Mouse (Mus musculus): ENCODE measurements around the gene Rassf4.

Gene Rassf4

GRCm38 (mm10) chr6:116639663-116640062, 34.1 kb downstream of the Rassf4 start:
- H3K4me1 ChIP-seq (replicated peaks; ENCODE audit: low read depth, low read length) = peaks cover 21% of the 10 kb centered on the region
- TF ChIP-seq NANOG (IDR thresholded peaks at IDR 0.05; ENCODE audit: borderline replicate concordance, low read length) = peak; percentile 57; the same call in 1 of the 2 replicates
- TF ChIP-seq CTCF (conservative IDR thresholded peaks at IDR 0.05; ENCODE audit: low read length) = no peak
- no peak for TF ChIP-seq POU5F1 (IDR thresholded peaks at IDR 0.05; ENCODE audit: borderline replicate concordance, low read length)
- H3K27me3 ChIP-seq (ENCODE audit: insufficient read depth, low read length) = peaks cover 4% of the 10 kb centered on the region; the same call in 1 of the 2 replicates
- no peaks in the 10 kb centered on the region for H3K9me3 ChIP-seq (ENCODE audit: low read length)
- H3K4me3 ChIP-seq (replicated peaks; ENCODE audit: low read length) = no peak overlapping the region
- H3K36me3 ChIP-seq (ENCODE audit: insufficient read depth, low read length) = no peaks in the 10 kb centered on the region

DNA sequence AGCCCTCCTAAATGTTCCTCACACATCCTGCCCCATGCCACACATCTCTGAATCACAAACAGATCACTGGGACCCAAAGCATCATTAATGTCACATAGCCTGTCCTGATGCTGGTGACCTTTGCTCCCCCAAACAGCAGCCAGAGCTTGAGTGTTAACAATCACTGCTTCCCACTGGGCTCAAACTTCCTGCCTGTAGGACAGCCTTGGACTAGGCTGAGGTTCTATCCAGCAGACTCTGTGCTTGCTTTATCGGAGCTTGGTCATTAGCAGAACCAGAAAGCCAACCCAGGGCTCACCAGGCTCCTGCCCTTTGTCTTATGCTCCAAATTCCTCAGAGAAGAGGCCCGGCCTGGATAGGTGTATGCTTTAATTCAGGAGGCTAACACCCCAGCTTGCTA, 34.9 kb downstream of the Rassf4 start:
- Histone ChIP-seq H3K4me1 (replicated peaks; ENCODE audit: low read depth, low read length) (peaks cover 20% of the 10 kb centered on the region), H3K36me3 (ENCODE audit: insufficient read depth, low read length) (no peaks in the 10 kb centered on the region), H3K9me3 (ENCODE audit: low read length) (no peaks in the 10 kb centered on the region), H3K27me3 (ENCODE audit: insufficient read depth, low read length) (peaks cover 4% of the 10 kb centered on the region; the same call in 1 of the 2 replicates), H3K4me3 (replicated peaks; ENCODE audit: low read length) (no peak overlapping the region)
- TF ChIP-seq POU5F1 (IDR thresholded peaks at IDR 0.05; ENCODE audit: borderline replicate concordance, low read length) = no peak
- TF ChIP-seq CTCF (conservative IDR thresholded peaks at IDR 0.05; ENCODE audit: low read length) = no peak
- no peak for TF ChIP-seq NANOG (IDR thresholded peaks at IDR 0.05; ENCODE audit: borderline replicate concordance, low read length)

DNA sequence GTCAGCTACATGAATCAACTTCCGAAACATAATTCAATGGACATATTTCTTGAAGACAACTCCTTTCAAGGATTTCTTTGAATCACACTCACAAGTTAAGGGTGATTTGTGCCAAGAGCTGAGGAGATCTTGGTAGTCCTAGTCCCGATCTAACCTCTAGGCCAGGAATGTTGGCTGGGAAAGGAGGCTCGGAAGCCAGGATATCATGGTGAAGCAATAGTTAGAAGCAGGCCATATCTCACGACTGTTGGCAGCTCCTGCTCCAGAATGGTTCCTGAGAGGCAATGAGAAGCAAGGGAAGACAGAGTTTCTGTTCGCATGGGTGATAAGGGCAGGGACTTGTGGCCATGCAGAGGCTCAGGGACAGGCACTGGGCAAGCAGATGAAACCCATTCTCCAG, 36.3 kb downstream of the Rassf4 start:
- Histone ChIP-seq H3K4me1 (replicated peaks; ENCODE audit: low read depth, low read length) (peaks cover 19% of the 10 kb centered on the region), H3K4me3 (replicated peaks; ENCODE audit: low read length) (no peak overlapping the region), H3K36me3 (ENCODE audit: insufficient read depth, low read length) (no peaks in the 10 kb centered on the region), H3K27me3 (ENCODE audit: insufficient read depth, low read length) (peaks cover 4% of the 10 kb centered on the region; the same call in 1 of the 2 replicates), H3K9me3 (ENCODE audit: low read length) (no peaks in the 10 kb centered on the region)
- no peak for TF ChIP-seq NANOG (IDR thresholded peaks at IDR 0.05; ENCODE audit: borderline replicate concordance, low read length)
- TF ChIP-seq CTCF (conservative IDR thresholded peaks at IDR 0.05; ENCODE audit: low read length) = no peak
- no peak for TF ChIP-seq POU5F1 (IDR thresholded peaks at IDR 0.05; ENCODE audit: borderline replicate concordance, low read length)

GRCm38 (mm10) chr6:116636581-116637235, 37.0 kb downstream of the Rassf4 start:
- Histone ChIP-seq H3K4me1 (replicated peaks; ENCODE audit: low read depth, low read length) (peaks cover 19% of the 10 kb centered on the region), H3K9me3 (ENCODE audit: low read length) (no peaks in the 10 kb centered on the region), H3K27me3 (ENCODE audit: insufficient read depth, low read length) (peaks cover 4% of the 10 kb centered on the region; the same call in 1 of the 2 replicates), H3K4me3 (replicated peaks; ENCODE audit: low read length) (no peak overlapping the region), H3K36me3 (ENCODE audit: insufficient read depth, low read length) (no peaks in the 10 kb centered on the region)
- no peak for TF ChIP-seq NANOG (IDR thresholded peaks at IDR 0.05; ENCODE audit: borderline replicate concordance, low read length)
- TF ChIP-seq CTCF (conservative IDR thresholded peaks at IDR 0.05; ENCODE audit: low read length) = no peak
- no peak for TF ChIP-seq POU5F1 (IDR thresholded peaks at IDR 0.05; ENCODE audit: borderline replicate concordance, low read length)

DNA sequence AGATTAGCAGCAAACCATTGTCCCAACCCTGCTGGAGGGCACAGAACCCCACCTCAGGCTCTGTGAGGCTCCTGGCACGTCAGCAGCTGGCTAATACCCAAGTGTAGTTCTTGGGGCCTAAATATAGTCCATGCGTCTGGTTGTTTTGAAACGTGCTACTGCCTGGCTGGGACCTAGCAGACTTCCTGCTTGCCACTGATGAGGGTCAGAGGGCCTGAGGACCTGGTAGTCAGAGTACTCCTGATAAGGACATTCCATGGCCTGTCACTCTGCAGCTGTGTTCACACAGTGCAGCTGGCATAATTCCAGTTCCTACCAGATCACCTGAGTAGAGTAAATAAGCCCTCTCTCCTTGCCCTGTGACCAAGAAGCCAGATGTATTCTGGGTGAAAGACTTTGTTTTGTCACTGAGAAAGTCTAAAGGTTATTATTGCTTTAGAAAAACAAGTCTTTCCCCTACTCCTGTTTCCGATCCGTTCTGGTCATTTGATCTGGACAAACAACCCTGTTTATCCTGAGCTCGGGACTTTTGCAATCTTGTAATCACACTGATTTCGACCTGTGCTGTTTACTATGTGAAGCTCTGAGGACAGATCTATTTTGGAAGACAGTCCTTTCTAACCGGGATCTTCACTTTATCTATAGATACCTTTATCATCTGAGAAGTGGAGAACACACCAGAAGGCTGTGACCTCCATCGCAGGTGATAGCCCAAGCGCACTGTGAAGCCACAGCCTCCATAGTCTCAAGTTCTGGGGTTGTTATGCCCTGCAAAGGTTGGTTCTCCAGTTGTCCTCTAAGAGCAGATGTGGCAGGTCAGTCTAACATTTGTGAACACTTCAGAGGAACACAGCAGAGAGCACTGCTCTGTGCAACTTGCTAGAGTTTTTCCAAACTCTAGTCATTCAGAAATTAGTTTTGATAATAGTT, 38.2 kb downstream of the Rassf4 start:
- Histone ChIP-seq H3K36me3 (ENCODE audit: insufficient read depth, low read length) (no peaks in the 10 kb centered on the region), H3K27me3 (ENCODE audit: insufficient read depth, low read length) (peaks cover 4% of the 10 kb centered on the region; the same call in 1 of the 2 replicates), H3K9me3 (ENCODE audit: low read length) (no peaks in the 10 kb centered on the region), H3K4me3 (replicated peaks; ENCODE audit: low read length) (no peak overlapping the region), H3K4me1 (replicated peaks; ENCODE audit: low read depth, low read length) (peaks cover 17% of the 10 kb centered on the region)
- TF ChIP-seq CTCF (conservative IDR thresholded peaks at IDR 0.05; ENCODE audit: low read length) (no peak), NANOG (IDR thresholded peaks at IDR 0.05; ENCODE audit: borderline replicate concordance, low read length) (no peak), POU5F1 (IDR thresholded peaks at IDR 0.05; ENCODE audit: borderline replicate concordance, low read length) (no peak)

DNA sequence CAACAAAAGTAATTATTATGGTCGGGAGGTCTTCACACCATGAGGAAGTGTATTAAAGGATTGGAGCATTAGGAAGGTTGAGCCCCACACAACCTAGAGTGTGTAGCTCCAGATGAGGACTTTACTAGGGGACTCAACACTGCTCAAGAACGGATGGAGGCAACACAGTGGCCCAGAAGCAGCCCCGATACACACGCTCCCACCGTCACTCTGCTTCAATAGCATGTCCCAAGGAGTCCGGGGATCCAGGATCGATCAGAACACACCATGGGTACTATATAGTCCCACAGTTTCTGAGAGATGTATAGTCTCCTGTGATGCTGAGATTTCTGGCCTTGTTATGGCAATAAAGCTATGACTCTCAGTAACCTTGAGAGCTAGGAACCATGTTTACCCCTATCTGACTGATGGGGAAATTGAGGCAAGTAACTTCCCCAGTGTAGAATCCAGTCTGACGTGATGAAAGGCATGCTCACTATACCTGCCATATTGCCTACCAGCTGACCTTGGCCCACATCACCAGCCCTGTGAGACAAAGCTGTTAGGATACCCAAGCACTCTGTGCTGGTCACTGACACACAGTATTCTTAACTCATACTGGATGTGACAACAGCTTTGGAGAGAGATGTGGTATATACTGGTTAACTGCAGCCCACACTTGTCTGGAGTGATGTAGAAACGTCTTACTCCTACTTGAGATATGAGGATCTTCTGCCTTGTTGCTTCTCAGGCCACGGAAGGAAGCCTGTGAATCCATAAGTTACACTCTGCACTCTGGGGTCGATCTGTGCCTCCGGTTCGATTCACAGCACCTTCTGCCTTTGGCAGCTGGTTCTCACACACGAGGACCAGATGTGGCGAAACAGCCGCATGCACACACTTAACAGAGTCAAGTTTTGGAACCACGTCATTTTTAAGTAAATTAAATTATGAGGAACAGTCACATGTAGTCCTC, 39.7 kb downstream of the Rassf4 start:
- Histone ChIP-seq H3K36me3 (ENCODE audit: insufficient read depth, low read length) (no peaks in the 10 kb centered on the region), H3K4me3 (replicated peaks; ENCODE audit: low read length) (no peak overlapping the region), H3K9me3 (ENCODE audit: low read length) (no peaks in the 10 kb centered on the region), H3K27me3 (ENCODE audit: insufficient read depth, low read length) (peaks cover 4% of the 10 kb centered on the region; the same call in 1 of the 2 replicates), H3K4me1 (replicated peaks; ENCODE audit: low read depth, low read length) (peaks cover 12% of the 10 kb centered on the region)
- TF ChIP-seq CTCF (conservative IDR thresholded peaks at IDR 0.05; ENCODE audit: low read length) (no peak), POU5F1 (IDR thresholded peaks at IDR 0.05; ENCODE audit: borderline replicate concordance, low read length) (no peak), NANOG (IDR thresholded peaks at IDR 0.05; ENCODE audit: borderline replicate concordance, low read length) (no peak)

- peaks cover 20% of the 10 kb centered on the region for H3K4me1 ChIP-seq (replicated peaks; ENCODE audit: low read depth, low read length)
- no peaks in the 10 kb centered on the region for H3K9me3 ChIP-seq (ENCODE audit: low read length)
- H3K4me3 ChIP-seq (replicated peaks; ENCODE audit: low read length) = no peak overlapping the region
These were observed 41.6 kb downstream of the Rassf4 start for GRCm38 (mm10) chr6:116632129-116632528.

More at GRCm38 (mm10) chr6:116632129-116632528, 41.6 kb downstream of the Rassf4 start:
- Histone ChIP-seq H3K27me3 (ENCODE audit: insufficient read depth, low read length) (peaks cover 5% of the 10 kb centered on the region; the same call in 1 of the 2 replicates), H3K36me3 (ENCODE audit: insufficient read depth, low read length) (no peaks in the 10 kb centered on the region)
- TF ChIP-seq CTCF (conservative IDR thresholded peaks at IDR 0.05; ENCODE audit: low read length) (peak; percentile 88), POU5F1 (IDR thresholded peaks at IDR 0.05; ENCODE audit: borderline replicate concordance, low read length) (no peak)
